Mouse (Mus musculus): ENCODE data around the gene Crabp2.
"Not testable (repeated sequence)": the region's sequence is repeated elsewhere in the genome, so short reads cannot be mapped to it uniquely, and the experiment has no call there.

The Crabp2 gene

DNA sequence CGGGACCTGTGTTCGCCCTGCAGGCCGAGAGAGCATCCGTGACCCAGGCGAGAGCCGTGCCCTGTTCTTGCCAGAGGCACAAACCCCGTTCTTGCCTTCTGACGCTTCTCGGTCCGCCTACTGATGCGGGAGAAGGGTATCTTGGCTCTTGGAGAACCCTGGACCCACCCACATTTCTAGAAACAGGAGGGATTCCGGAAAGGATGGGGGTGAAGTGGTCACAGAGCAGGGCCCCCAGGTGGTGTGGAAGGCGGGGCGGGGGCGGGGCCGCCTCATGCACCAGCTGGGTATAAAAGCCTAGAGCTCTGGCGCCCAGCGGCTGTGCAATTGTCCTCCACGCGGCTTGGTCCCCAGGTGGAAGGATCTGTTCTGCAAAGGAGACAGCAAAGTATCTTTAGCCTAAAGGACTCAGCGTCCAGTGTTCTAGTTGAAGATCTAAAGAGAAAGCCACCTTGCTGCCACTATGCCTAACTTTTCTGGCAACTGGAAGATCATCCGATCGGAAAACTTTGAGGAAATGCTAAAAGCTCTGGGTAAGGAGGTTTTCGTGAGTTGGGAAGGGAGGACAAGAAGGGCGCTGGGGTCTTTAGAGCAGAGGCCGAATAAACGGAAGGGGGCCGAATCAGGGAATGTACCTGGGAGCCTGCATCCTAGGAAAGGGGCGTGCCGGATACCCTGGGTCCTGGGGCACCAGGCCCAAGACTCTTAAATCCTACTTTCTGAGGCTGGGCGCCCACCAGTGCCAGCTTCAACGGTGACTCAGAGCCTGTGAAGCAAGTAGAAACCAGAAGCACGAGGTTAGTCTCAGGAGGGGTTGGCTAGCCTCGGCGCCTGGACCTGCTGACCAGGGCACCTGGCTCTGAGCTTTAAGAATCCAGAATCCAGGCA, at the start of gene Crabp2:
TSS of gene Crabp2 (plus strand) at position 289 of the 888 bp plus-strand sequence.
- DNase-seq (ENCODE audit: low spot score), result no peak

DNA sequence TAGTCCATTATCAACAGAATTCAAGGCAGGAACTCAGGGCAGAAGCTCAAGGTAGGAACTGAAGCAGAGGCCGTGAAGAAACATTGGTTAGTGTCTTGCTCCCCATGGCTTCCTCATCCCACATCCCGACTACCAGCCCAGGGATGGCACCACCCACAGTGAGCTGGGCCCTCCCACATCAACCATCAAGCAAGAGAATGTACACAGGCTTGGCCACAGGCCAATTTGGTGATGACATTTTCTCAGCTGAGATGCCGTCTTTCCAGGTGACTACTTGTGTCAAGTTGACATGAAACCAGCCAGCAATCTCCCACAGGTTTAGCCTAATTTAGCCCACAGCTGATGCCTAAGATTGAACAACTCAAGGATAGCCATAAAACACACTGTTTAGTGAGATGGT, 49.2 kb upstream of the Crabp2 start:
- DNase-seq (ENCODE audit: low spot score), result no peak

DNA sequence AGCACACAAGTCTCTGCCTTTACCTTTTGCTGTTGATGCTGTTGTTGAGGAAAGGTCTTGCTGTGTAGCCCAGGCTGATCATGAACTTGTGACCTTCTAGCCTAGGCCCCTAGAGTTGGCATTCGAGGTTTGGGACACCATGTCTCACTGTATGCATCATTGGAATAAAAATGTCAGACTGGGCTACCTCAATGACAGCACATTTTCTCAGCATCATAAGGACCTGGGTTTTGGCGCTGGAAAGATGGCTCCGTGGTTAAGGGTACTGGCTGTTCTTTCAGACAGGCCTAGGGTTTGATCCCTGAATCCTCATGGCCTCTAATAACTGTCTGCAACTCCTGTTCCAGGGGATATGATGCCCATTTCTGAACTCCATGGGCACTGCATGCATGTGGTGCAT, 48.7 kb upstream of the Crabp2 start:
- no peak for DNase-seq (ENCODE audit: low spot score)

DNA sequence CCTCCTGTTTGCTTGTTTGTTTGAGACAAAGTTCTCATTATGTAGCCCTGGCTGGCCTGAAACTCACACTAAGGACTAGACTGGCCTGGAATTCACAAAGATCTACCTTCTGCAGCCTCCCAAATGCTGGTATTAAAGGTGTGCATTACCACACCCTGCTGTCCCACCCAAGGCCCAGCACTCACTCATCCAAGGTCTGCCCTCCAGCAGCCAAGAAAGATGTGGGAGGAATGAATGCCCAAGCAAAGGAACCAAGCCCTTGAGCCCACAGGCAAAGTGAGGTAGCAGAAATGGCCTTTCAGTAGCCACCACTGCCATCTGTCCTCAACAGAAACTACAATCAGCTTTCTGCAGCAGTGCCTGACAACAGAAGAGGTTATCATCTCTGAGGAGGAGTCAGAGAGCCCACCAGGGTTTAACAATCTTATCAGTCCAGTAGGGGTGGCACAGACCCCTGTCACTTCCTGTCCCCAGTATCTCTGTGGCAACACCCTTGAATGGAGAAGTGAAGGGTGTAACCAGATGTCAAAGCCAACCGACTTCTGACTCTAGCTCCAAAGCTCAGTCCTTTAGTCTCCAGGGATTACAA, 47.3 kb upstream of the Crabp2 start:
- no peak for DNase-seq (ENCODE audit: low spot score)

DNA sequence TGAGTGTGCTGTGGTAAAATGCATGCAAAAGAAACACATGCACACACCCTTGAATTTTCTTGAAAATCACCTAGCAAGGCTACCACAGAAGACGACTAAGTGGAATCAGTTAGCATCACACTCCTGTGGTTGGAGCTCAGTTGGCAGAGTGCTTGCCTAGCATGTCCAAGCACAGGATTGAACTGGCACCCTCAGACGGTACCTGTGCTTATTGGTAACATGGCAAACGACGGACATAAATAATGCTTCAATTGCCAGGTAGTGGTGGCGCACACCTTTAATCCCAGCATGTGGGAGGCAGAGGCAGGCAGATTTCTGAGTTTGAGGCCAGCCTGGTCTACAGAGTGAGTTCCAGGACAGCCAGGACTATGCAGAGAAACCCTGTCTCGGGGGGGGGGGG, 46.5 kb upstream of the Crabp2 start:
- not testable (repeated sequence) for DNase-seq (ENCODE audit: low spot score)

DNA sequence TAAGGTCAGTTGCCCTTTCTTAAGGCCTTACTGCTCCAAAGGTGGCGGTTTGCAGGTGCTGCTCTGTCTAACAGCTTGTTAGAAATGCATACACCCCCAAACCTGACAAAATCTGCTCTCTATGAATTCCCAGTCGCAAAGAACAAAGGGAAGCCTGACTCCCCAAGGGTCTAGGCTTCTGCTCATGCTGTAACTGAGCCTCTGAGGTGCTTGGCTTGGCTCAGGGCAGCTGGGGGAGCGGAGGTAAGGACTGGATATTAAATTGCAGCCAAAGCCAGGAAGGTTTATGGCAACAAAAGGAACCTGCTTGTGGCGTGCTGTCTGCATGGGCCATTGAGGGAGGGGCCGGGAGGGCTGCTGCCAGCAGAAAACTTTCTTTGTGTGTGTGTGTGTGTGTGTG, 44.6 kb upstream of the Crabp2 start:
- no peak for DNase-seq (ENCODE audit: low spot score)

DNA sequence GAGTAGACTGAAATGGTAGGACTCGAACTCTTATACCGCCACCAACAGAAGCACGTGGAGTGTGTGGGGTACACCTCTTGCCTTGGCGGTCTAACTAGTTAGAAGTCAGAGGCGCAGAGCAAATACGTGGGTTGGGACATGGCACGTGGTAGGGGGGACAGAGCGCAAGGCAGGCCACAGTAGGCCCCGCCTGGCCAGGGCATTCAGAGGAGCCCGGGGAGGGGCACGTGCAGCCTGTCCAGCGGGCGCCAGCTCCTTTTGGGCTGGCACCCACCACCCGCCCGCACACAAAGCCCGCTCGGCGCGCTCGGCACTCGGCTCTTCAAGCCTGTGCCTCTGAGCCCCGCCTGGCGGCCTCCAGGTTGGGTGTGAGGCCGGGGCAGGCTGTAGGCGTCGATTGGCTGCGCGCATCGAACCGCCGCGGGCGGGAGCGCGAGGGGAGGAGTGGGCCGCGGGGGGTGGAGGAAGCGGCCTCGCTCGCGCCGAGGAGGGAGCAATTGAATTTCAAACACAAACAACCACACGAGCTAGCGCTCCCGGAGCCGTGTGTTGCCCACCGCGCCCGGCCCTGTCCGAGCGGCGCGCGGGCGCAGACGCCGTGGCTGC, 42.5 kb upstream of the Crabp2 start, which contains the start of gene Hdgf:
TSS of gene Hdgf (plus strand) at position 442 of the 606 bp plus-strand sequence.
- peak; percentile 91 for DNase-seq (ENCODE audit: low spot score)

DNA sequence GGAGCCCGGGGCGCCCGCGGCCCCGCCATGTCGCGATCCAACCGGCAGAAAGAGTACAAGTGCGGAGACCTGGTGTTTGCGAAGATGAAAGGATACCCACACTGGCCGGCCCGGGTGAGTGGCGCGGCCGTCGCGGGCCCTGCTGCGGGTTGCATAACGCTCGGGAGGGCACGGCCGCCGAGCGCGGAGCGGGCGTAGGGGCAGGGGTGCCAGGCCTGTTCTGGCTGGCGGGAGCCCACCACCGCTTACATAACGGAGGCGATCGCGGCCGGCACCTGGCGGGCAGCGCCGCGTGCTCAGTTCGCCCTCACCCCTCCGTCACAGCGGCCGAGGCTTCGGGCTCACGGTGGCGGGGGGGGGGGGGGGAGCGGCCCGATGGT, 41.9 kb upstream of the Crabp2 start:
- DNase-seq (ENCODE audit: low spot score), result no peak

DNA sequence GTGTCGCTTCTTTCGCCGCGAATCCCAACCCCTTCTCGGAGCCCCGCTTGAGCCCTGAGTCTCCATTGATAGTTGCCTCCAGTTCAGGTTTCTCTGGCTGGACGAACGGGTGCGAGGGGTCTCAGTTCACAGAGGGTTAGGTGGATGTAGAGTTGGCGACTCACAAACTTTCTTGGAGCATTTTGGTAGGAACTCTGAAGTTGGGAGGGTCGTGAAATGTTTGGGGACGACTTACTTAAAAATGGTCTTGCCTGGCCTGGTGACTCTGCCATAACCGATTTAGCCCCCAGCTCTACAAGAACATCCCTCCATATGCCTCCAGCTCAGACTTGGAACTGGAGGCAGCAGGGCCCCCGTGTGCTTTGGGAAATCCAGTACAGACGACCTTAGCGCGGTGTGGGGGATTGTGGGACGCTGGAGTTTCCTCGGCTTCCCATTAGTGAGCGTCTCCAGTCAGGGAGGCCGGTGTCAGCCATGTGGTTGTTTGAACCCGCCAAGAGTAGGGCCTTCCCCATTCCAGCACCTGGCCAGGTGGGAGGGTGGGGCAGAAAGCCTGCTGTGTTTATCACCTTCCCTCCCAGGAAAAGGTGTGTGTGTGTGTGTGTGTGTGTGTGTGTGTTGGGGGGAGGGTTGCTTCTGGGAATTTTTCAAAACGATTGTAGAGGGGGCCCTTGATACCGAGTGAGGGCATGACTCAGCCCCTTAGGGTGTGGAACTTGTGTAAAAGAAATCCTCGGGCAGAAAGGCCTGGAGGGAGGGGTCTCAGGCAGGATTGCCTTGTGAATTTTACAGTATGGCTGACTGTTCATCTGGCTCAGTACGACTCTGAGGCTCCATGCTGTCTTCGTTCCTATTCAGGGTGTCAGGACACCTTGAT, 41.2 kb upstream of the Crabp2 start:
- no peak for DNase-seq (ENCODE audit: low spot score)

DNA sequence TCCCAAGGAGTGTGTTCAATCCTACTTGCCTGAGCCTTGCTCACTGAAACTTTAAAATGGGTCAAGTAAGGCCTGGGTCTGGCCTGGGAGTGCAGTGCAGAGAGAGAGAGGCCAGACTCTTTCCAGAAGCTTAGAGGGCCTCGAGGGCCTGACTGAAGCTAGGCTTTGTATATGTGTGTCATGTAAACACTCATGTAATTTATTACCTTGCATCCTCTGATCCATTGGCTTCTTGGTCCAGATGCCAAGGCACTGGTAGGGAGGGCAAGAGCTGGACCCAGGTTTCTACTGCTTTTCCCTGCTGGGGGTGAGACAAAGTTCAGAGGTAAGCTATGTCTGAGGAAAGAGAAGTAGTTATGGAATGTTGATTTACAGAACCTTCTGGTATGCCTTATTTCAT, 40.6 kb upstream of the Crabp2 start:
- no peak for DNase-seq (ENCODE audit: low spot score)

DNA sequence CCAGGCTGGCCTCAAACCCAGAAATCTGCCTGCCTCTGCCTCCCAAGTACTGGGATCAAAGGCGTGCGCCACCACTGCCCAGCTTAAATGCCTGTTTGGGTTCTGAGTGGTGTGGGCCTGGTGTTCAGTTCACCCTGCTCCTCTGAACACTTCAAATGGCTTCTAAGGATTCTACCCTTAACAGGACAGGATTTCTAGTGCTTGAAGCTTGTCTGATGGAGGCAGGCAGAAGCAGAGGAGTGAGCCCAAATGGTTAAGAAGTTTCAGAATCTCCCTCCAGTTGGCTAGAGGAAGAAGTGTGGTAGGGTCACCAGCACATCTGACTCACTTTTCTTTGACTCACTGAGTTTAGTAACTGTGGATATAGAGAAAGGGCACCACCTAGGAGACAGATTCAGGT, 39.1 kb upstream of the Crabp2 start:
- no peak for DNase-seq (ENCODE audit: low spot score)

DNA sequence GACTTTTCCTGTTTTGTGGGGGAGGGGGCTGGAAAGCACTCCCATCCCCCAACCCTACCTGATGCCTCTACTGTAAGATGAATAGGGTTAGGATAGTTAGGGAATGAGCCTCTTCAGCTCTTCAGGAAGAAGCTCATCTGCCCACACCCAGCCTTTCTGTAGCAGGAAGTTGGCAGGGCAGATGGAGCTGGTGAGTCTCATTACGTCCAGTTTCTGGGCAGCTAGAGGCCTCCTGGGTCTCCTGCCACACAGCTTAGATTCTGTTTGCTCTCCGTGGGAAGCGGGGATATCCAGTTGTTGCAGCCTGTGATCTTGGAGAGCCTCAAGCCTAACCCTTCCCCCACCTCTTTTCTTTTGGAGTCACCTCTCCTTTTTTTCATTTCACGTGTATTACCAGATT, 38.6 kb upstream of the Crabp2 start:
- no peak for DNase-seq (ENCODE audit: low spot score)

DNA sequence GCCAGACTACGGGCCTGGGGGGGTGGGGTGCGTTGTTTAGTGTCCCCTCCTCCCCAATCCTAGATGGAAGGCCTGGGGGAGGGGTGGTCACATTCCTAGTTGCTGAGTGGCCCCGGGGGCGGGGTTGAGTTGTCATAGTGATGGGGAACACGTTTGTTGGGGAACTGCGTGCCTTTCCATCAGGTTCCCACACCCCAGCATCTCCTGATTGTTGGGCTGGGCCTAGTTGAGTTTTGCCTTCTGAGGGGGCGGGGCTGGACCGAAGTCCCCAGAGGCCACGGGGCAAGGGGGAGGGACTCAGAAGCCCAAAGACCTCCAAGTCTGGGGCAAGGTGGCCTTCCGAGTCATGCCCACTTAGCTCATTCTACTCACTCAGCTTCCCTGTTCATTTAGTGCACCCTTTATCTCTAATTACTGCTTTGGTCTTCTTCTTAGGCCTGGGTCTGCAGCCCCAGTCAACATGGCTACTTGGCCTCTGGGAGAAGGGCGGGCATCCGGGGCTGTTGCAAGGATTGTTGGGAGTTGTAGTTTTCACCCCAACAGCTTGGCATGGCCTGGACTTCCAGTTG, 37.8 kb upstream of the Crabp2 start:
- no peak for DNase-seq (ENCODE audit: low spot score)

DNA sequence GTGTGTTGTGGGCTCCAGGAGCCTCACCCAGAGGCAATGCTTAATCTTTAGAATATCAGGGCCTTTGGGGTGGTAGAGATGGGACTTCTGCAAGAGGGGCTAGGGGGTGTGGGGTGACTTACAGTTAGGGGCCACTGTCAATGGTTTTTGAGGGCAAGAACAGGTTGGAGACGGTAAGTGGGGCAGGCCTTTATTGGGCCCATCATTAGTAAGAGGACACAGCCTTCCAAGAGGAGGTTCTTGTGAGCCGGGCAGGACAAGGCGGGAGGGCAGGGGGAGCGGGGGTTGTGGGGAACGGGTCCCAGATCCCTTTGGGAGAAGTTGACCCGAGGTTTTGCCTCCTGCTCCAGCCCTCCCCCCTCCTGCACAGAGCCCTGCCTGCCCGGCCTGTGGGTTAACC, 35.0 kb upstream of the Crabp2 start:
- DNase-seq (ENCODE audit: low spot score), result no peak

DNA sequence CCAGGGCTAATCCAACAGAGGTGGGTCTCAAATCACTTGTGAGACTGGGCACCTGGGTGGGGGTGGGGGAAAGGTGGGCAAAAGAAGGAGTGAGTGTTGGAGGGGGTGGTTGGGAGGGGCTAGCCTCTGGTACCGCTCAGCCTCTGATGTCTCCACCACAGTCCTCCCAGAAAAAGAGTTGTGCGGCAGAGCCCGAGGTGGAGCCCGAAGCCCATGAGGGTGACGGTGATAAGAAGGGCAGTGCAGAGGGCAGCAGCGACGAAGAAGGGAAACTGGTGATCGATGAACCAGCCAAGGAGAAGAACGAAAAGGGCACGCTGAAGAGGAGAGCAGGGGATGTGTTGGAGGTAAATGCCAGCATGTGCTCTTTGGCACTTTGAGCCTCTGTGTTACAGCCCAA, 34.6 kb upstream of the Crabp2 start:
- DNase-seq (ENCODE audit: low spot score), result no peak

DNA sequence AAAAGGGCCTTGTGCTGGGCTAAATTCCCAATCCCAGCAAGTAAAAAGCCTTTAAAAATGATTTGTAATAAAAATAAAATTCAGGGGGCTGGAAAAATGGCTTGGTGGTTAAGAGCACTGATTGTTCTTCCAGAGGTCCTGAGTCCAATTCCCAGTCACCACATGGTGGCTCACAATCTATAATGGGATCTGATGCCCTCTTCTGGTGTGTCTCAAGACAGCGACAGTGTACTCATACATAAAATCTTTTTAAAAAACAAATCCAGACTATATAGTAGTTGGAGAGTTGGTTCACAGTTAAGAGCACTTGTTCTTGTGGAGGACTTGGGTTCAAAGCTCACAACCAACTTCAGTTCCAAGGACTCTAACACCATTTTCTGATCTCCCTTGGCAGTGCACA, 31.5 kb upstream of the Crabp2 start:
- DNase-seq (ENCODE audit: low spot score), result no peak

DNA sequence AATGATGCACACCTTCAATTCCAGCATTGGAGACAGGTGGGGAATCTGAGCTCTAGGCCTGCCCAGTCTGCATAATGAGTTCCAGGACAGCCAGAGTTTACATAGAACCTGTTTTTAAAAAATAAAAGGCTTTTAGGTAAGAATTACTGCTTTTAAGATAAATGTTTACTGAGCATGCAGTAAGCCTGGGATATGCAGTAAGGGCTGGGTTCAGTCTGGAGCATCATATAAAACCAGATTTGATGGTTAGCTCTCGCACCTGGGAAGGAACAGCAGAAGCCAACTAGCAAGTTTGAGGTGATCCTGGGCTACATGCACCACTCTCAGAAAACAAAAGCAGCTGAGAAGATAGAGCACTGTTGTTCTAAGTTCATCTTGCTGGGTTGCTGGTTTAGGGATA, 29.9 kb upstream of the Crabp2 start:
- no peak for DNase-seq (ENCODE audit: low spot score)

DNA sequence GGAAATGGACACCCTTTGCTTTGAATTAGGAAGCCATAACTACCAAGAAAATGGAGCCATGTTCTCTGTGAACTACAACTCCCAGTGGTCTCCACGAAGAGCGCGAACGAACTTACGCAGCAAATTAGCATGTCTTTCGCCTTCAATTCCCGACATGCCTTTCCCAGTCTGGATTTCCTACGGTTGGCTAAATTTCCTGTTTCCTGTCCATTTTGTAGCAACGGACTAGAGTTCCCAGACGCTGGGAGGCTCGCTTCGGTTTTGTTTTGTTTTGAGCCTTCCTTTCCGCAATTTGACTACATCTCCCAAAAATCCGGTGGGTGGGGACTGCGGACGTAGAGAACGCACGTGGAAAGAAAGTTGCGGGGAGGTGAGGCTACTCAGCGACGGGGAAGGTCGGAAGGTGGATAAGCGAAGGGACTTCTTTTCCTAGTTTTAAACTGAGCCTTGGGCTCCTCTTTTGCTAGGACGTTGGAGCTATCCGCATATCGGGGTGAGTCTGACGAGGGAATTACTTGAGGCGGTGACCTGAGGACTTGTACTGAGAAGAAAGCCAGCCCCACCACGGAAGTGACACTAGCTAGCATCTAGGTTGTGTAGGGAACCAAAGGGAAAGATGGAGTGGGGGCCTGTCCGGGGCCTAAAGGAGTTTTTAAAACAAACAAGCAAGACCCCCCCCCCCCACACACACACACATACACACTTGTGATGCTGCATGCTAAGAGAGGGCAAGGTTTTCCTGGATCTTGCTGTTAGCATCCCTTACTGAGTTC, 28.9 kb upstream of the Crabp2 start, which contains the start of gene Mrpl24:
TSS of gene Mrpl24 (plus strand) at position 171 of the 773 bp plus-strand sequence.
- DNase-seq (ENCODE audit: low spot score), result peak; percentile 89

DNA sequence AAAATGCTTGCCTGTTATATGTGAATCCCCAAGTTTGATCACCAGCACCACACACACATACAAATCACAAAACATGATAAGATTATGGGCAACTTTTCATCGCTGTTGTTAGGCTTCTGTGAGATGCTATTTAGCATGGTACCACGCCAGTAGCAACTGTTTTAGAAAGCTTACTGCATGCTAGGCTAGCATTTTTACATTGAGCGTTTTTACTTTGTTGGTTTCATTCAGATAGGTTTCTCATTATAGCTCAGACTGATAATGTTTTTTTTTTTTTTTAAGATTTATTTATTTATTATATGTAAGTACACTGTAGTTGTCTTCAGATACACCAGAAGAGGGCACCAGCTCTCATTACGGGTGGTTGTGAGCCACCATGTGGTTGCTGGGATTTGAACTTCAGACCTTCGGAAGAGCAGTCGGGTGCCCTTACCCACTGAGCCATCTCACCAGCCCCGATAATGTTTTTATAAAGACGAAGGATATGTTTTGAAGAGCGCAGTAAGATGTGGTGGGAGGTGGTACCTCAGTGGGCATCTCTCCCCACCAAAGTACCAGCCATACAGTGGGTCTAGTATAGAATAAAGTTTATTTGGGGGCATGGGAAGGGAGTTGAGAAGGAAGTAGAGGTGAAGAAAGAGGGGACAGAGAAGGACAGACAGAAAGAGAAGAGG, 28.1 kb upstream of the Crabp2 start:
- DNase-seq (ENCODE audit: low spot score), result no peak

DNA sequence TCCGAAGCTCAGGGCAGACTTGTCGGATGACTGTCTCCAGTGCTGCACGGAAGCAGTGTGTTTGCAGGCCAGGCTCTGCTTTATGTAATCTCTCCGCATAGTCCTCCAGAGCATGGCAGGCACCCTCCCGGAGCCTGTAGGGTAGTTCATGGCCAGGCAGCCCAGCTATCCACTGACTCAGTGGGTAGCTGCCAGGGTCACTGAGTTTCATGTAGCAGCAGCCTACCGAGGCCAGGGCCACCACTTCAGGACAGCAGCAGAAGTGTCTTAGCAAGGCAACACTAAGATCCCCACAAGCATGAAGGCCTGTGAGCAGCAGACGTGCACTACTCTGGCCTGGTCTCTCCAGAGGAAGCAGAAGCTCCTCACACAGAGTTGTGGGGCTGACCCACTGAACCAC, 23.5 kb upstream of the Crabp2 start:
- DNase-seq (ENCODE audit: low spot score), result no peak
